Comparison of ENCODE assay signal across 8 mouse cellular contexts in genomic region chr6:51881181-51881968, GRCm38 (mm10).
DNase-seq lines count a peak whose midpoint lies in the region; ATAC-seq and TF ChIP-seq lines count a peak whose summit lies in the region.

No protein-coding gene starts in this region.

- peaks cover 17% of the 10 kb centered on the region for H3K36me3 ChIP-seq in G1E (replicated peaks)
- H3K36me3 ChIP-seq in kidney, embryonic 16.5 days (ENCODE audit: insufficient read depth, low read length), result no peaks in the 10 kb centered on the region

- peak overlapping the region; percentile 52 for H3K9ac ChIP-seq in kidney, embryonic 16.5 days (replicated peaks; ENCODE audit: low read length)

- 12% methylated on average over 13 of the region's 13 CpGs for WGBS in kidney, embryonic 16.5 days

- H3K27ac ChIP-seq in kidney, embryonic 16.5 days (ENCODE audit: low read length), result peak overlapping the region; percentile 93

- H3K27me3 ChIP-seq in G1E (ENCODE audit: insufficient read depth, low read length), result no peaks in the 10 kb centered on the region
- H3K27me3 ChIP-seq in kidney, embryonic 16.5 days (ENCODE audit: insufficient read depth, low read length), result no peaks in the 10 kb centered on the region

- peaks cover 27% of the 10 kb centered on the region for H3K4me1 ChIP-seq in G1E (ENCODE audit: insufficient read depth, low read depth, low read length)
- H3K4me1 ChIP-seq in kidney, embryonic 16.5 days (ENCODE audit: insufficient read depth, low read length), result peaks cover 31% of the 10 kb centered on the region

- ATAC-seq in G1E (ENCODE audit: extremely low read depth, insufficient number of reproducible peaks, low FRiP score, poor library complexity, severe bottlenecking), result peak; percentile 66
- peak; percentile 46 for ATAC-seq in kidney, embryonic 16.5 days (ENCODE audit: low FRiP score, low TSS enrichment)
- no peak for ATAC-seq in erythroblast, adult 5-6 weeks (replicated peaks; ENCODE audit: low FRiP score, poor library complexity, severe bottlenecking)

- DNase-seq in G1E (ENCODE audit: low spot score), result peak; percentile 6
- DNase-seq in heart, adult 11 months, result peak; percentile 98
- peak; percentile 74 for DNase-seq in lung, postnatal 10 days
- no peak for DNase-seq in thymus, adult 18-20 months
- DNase-seq in layer of hippocampus, adult 11-12 months (ENCODE audit: low spot score), result no peak
- no peak for DNase-seq in right cerebral cortex, postnatal 14 days

- no peak for TF ChIP-seq CTCF in G1E (IDR thresholded peaks at IDR 0.05; ENCODE audit: low read depth, low read length)

- no peak overlapping the region for H3K4me3 ChIP-seq in G1E (ENCODE audit: low read depth, low read length)
- 0 out of 2 replicates have a peak overlapping the region, but pooled peaks have one; percentile 11 for H3K4me3 ChIP-seq in kidney, embryonic 16.5 days (ENCODE audit: low read length)

- peak overlapping the region; percentile 38 for H3K4me2 ChIP-seq in kidney, embryonic 16.5 days (replicated peaks; ENCODE audit: low read depth, low read length)

- no peaks in the 10 kb centered on the region for H3K9me3 ChIP-seq in G1E (replicated peaks)
- H3K9me3 ChIP-seq in kidney, embryonic 16.5 days (ENCODE audit: low read length), result no peaks in the 10 kb centered on the region

Comparison
In these comparisons a context has a peak if more than half of its experiments do, and no peak if none do; other contexts are left out.
1. DNase-seq: peak in G1E (single experiment), heart, adult 11 months (single experiment) and lung, postnatal 10 days (single experiment); none in thymus, adult 18-20 months (0 of 2), layer of hippocampus, adult 11-12 months (single experiment) and right cerebral cortex, postnatal 14 days (single experiment).